Mouse (Mus musculus) cerebellum, adult 8-10 months (tissue): ENCODE data around the gene Rhbdl1.

Experiments
- DNase-seq: peaks from one replicate; pipeline ENCODE4 v3.0.0; 2022

Rhbdl1 gene

DNA sequence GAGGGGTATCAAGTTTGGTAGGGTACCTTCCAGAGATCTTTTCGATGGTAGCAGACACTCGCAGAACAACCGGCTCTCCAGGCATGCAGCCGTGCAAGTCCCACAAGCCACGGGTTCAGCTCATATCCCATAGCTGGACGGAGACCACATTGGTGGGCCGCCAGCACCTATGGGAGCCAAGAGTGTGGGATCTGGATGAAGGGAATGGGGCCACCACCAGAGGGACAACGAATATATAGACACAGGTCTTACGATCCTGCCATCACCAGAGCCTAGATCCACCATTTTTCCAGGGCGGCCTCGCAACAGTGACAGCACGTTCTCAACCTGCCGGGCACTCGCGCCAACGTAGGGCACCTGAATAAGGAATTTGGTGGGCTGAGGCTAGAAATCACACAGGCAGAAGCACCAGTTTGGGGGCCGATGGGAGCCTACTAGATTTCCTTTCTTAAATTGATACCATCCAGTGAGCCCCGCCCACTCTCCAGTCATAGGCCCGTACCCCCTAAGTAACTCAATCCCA is 45.7 kb downstream of the Rhbdl1 start:
- no peak for DNase-seq

- peak; percentile 15 for DNase-seq
Measured at GRCm38 (mm10) chr17:25786781-25787504, 50.2 kb downstream of the Rhbdl1 start.

DNA sequence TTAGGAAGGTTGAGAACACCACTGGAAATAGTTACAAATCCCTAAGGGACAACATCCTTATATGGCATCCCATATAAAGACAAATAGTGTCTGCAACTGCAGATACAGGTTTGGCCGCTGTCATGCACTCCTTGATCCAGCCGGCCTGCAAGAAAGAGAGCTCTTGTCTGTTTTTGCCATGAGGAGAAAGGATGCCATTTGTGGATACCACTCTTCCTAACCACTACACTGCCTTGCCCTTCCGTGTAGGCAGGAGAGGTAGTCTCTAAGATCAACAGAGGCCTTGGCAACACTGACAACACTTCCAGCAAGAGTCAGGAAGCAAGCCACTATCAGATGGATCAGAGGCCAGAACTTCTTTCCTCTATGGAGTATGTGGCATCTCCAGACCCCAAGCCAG is 50.8 kb downstream of the Rhbdl1 start, which contains the start of gene Ccdc78:
Ccdc78 (plus strand) TSS at position 301 of the 400 bp plus-strand sequence.
- peak; percentile 20 for DNase-seq

DNA sequence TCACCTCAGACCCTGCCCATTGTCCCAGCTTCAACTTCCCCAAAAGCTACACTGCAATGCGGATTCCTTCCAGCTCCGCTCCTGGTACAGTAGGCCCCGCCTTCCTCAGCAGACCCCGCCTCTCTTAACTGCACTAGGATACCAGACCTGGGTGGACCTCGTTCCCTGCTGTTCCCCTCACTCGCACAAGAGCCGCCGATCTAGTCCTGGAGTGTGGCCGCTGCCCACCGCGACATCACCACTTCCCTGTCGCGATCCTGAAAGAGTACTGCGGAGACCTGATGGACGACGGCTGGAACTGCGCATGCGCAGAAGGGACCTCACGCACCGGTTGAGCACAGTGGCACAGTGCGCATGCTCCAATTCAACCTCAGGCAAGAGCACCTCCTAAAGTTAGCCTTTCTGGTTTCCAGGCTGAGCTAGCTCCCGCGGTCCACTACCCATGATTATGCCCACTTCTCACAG is 51.8 kb downstream of the Rhbdl1 start, which contains the start of gene Haghl:
Haghl (minus strand) TSS at position 393 of the 465 bp plus-strand sequence.
- DNase-seq: peak; percentile 99
